Mouse (Mus musculus): Measurements from ENCODE around the gene Wrap53. TPM values are rescaled to one million over a fixed set of nuclear protein-coding genes. Genes with fewer than 3 reads are reported as not detected.

Wrap53 gene
- total and polyA plus RNA-seq, 2 experiments from 2014 or later: 12.8 to 19.4 TPM

DNA sequence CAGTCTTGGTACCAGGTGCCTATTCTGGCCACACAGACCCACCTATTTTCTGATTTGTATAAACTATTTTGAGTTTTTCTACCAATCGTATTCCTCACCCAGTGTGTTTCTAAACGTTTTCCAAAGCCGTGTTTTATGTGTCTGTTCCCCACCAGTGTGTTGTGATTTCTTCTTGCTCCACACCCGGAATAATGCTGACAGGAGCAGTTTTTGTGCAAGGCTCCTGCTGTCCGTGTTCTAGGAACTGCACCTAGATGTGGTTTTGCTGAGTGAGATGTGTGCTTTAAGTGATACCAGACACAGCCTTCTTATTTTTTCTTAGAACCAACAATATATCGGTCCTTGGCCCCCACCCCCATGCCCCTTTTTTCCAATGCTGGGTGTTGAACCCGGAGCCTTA, 4.0 kb upstream of the Wrap53 start:
- Histone ChIP-seq H3K9ac (replicated peaks; ENCODE audit: low read length) (no peak overlapping the region), H3K4me2 (ENCODE audit: low read depth, low read length) (no peak overlapping the region), H3K9me3 (ENCODE audit: low read length) (no peaks in the 10 kb centered on the region), H3K4me1 (ENCODE audit: insufficient read depth, low read length) (no peaks in the 10 kb centered on the region), H3K27me3 (ENCODE audit: insufficient read depth, low read length) (no peaks in the 10 kb centered on the region), H3K4me3 (ENCODE audit: low read length) (no peak overlapping the region), H3K36me3 (ENCODE audit: insufficient read depth, low read length) (peaks cover 15% of the 10 kb centered on the region), H3K27ac (no peak overlapping the region)
- TF ChIP-seq CTCF (IDR thresholded peaks at IDR 0.05; ENCODE audit: low read depth): no peak
- 84% methylated on average over 7 of the region's 7 CpGs for WGBS
- no peak for DNase-seq (ENCODE audit: low spot score)
- no peak for ATAC-seq

DNA sequence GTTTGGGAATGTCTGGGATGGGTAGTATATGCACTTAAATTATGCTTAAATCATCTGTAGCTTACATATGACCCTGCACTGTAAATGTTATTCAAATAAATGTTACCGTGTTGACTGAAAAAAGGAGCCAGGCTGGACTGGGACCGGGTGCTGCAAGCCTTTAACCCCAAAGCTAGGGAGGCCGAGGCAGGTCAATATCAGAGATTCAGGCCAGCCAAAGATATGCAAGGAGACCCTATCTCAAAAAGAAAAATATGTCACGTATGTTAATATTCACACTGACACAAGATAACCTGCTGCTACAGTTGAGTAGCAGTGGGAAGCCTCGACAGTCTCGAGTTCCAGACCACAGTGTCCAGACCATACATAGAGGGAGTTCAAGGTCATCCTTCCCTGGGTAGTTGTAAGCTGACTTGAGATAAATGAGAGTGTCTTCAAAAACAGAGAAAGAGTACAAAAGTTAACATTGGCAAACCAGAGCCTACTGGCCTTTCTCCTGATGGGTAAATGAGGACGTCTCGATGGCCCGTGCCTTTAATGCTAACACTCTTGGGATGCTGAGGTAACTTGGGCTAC, 2.3 kb upstream of the Wrap53 start:
- no peak for TF ChIP-seq CTCF (IDR thresholded peaks at IDR 0.05; ENCODE audit: low read depth)
- Histone ChIP-seq H3K9ac (replicated peaks; ENCODE audit: low read length) (peak overlapping the region; percentile 76; the same call in 1 of the 2 replicates), H3K27me3 (ENCODE audit: insufficient read depth, low read length) (no peaks in the 10 kb centered on the region), H3K36me3 (ENCODE audit: insufficient read depth, low read length) (no peaks in the 10 kb centered on the region), H3K4me3 (ENCODE audit: low read length) (peak overlapping the region; percentile 80), H3K4me1 (ENCODE audit: insufficient read depth, low read length) (peaks cover 6% of the 10 kb centered on the region), H3K27ac (peak overlapping the region; percentile 96; the same call in 1 of the 2 replicates), H3K9me3 (ENCODE audit: low read length) (no peaks in the 10 kb centered on the region), H3K4me2 (ENCODE audit: low read depth, low read length) (peak overlapping the region; percentile 90)
- ATAC-seq (no peak), DNase-seq (ENCODE audit: low spot score) (no peak)
- WGBS: 51% methylated on average over 9 of the region's 9 CpGs

DNA sequence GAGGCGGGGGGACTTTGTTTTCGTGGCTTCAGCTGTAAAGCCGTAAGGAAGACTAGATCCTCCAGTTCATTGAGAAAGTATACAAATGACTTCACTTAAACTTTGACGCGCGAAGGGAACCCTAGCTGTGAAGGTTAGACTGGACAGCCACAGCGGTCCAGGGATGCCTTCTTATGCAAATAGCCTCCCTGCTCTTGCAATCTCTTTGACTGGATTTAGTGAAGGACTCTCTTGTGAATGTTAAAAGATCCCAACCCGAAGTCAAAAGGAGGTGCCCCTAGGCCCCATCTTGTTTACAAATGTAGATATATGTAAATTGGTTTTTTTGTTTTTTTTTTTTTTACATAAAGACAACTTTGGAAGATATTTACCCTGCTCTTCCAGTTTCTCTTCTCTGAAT, 1.8 kb upstream of the Wrap53 start:
- no peaks in the 10 kb centered on the region for H3K9me3 ChIP-seq (ENCODE audit: low read length)
- H3K9ac ChIP-seq (replicated peaks; ENCODE audit: low read length): peak overlapping the region; percentile 76
- 1% methylated on average over 8 of the region's 8 CpGs for WGBS
- no peaks in the 10 kb centered on the region for H3K36me3 ChIP-seq (ENCODE audit: insufficient read depth, low read length)
- no peak for TF ChIP-seq CTCF (IDR thresholded peaks at IDR 0.05; ENCODE audit: low read depth)
- H3K4me2 ChIP-seq (ENCODE audit: low read depth, low read length): peak overlapping the region; percentile 90
- H3K27me3 ChIP-seq (ENCODE audit: insufficient read depth, low read length): no peaks in the 10 kb centered on the region
- peak overlapping the region; percentile 80 for H3K4me3 ChIP-seq (ENCODE audit: low read length)
- H3K27ac ChIP-seq: peak overlapping the region; percentile 96
- ATAC-seq (no peak), DNase-seq (ENCODE audit: low spot score) (peak; percentile 30)
- peaks cover 10% of the 10 kb centered on the region for H3K4me1 ChIP-seq (ENCODE audit: insufficient read depth, low read length)

DNA sequence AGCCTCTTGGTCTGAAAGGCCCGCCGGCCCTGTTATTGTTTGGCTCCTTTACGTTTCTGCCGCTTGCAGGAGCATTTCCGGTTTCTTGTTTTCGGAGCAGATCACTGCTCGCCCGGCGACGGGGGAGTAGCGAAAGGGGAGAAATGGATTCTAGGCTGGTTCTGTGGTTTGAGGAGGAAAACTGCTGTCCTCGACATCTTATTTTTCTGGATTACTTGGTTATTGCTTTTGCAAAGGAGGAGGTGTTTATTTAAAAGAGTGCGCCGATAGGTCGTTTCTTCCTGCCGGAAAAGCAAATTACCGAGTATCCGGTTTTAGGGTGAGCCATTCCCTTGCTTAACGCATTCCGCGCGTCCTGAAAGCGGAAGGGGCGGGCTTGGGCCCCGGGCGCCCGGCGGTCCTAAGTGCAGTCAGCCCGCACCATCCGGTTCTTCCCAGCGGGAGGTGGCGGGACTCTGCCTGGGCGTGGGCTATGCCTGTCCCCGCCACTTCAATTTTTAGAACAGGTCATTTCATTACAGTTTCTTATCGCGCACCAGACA, 1.2 kb upstream of the Wrap53 start:
- peak; percentile 87 for ATAC-seq
- WGBS: 1% methylated on average over 36 of the region's 36 CpGs
- H3K4me3 ChIP-seq (ENCODE audit: low read length): peak overlapping the region; percentile 80
- H3K4me2 ChIP-seq (ENCODE audit: low read depth, low read length): peak overlapping the region; percentile 90
- H3K9me3 ChIP-seq (ENCODE audit: low read length): no peaks in the 10 kb centered on the region
- peaks cover 10% of the 10 kb centered on the region for H3K4me1 ChIP-seq (ENCODE audit: insufficient read depth, low read length)
- TF ChIP-seq CTCF (IDR thresholded peaks at IDR 0.05; ENCODE audit: low read depth): no peak; the same call in 1 of the 2 replicates
- no peaks in the 10 kb centered on the region for H3K36me3 ChIP-seq (ENCODE audit: insufficient read depth, low read length)
- H3K27me3 ChIP-seq (ENCODE audit: insufficient read depth, low read length): no peaks in the 10 kb centered on the region
- peak; percentile 97 for DNase-seq (ENCODE audit: low spot score)
- H3K9ac ChIP-seq (replicated peaks; ENCODE audit: low read length): peak overlapping the region; percentile 76
- H3K27ac ChIP-seq: peak overlapping the region; percentile 96

DNA sequence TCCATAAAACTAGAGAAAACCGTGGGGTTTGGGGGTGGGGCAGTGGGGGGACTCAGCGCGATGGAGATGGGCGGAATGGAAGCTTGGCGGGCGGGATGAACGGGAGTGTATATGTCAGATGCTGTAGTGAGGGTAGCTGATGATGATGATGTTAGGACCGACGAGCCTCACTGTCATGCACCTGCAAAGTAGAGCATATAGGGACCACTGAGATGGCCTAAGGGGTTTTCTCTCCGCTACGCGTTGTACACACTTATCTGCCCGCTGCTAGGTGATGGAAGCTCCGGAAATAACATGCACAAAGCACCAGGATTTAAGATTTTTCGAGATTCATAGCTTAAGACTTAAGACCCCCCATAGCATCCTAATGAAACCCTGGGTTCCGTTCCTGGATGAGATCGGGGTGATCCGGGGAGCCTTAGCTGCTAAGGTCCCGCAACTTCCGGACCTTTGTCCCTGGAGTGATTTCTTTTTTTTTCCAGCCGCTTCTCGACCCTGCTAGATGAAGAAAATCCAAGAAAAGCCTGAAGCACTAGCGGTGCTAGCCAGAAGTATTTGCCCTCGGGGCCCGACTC, 604 bp upstream of the Wrap53 start:
- ATAC-seq (peak; percentile 18; the same call in 1 of the 2 replicates), DNase-seq (ENCODE audit: low spot score) (no peak)
- H3K27me3 ChIP-seq (ENCODE audit: insufficient read depth, low read length): no peaks in the 10 kb centered on the region
- H3K4me2 ChIP-seq (ENCODE audit: low read depth, low read length): peak overlapping the region; percentile 90
- peak overlapping the region; percentile 80 for H3K4me3 ChIP-seq (ENCODE audit: low read length)
- peak overlapping the region; percentile 96 for H3K27ac ChIP-seq
- WGBS: under 1% methylated on average over 25 of the region's 25 CpGs
- TF ChIP-seq CTCF (IDR thresholded peaks at IDR 0.05; ENCODE audit: low read depth): no peak
- H3K36me3 ChIP-seq (ENCODE audit: insufficient read depth, low read length): no peaks in the 10 kb centered on the region
- no peaks in the 10 kb centered on the region for H3K9me3 ChIP-seq (ENCODE audit: low read length)
- peaks cover 10% of the 10 kb centered on the region for H3K4me1 ChIP-seq (ENCODE audit: insufficient read depth, low read length)
- peak overlapping the region; percentile 76 for H3K9ac ChIP-seq (replicated peaks; ENCODE audit: low read length)

DNA sequence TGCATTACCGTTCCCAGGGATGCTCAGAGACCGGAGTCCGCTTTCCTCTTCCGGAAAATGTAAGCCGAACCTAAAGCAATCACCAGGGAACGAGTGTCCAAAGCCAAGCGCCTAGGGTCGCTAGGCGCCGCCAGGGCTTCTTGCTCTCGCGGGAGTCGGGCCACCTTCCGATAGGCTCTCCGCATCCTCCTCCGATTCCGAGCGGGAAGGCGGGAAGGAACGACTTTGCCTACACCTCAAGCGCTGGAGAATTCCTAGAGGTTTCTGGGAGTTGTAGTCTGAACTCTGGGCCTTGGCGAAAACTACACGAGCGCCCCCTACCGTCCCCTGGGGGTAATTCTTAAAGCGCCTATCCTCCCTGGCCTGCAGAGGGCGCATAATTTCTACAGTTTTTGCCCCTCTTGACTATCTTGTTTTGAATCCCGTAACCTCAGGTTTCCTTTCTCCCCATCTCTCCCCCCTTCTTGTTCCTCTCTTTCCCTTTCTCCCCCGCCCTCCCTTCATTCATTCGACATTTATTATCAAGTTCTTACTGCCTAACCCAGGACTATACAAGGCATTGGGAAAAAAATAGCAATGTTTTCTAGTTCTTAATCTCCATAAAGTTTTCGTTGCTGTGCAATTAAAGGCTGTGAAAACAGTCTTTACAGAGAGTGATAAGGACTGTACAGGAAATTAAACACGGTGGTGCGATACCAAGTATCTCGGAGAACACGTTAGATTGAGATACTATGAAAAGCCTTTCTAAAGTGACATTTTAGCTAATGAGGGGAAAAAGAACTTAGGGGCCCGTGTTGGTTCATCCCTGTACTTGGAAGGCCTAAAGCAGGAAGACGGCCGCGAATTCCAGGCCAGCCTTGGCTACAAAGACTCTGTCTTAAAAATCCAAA, 682 bp downstream of the Wrap53 start:
- H3K4me3 ChIP-seq (ENCODE audit: low read length): peak overlapping the region; percentile 80
- H3K27ac ChIP-seq: peak overlapping the region; percentile 96
- peak overlapping the region; percentile 76 for H3K9ac ChIP-seq (replicated peaks; ENCODE audit: low read length)
- H3K27me3 ChIP-seq (ENCODE audit: insufficient read depth, low read length): no peaks in the 10 kb centered on the region
- peaks cover 10% of the 10 kb centered on the region for H3K4me1 ChIP-seq (ENCODE audit: insufficient read depth, low read length)
- peak overlapping the region; percentile 90 for H3K4me2 ChIP-seq (ENCODE audit: low read depth, low read length)
- WGBS: 2% methylated on average over 39 of the region's 39 CpGs
- ATAC-seq (peak; percentile 93), DNase-seq (ENCODE audit: low spot score) (peak; percentile 98)
- no peaks in the 10 kb centered on the region for H3K9me3 ChIP-seq (ENCODE audit: low read length)
- peak; percentile 100 for TF ChIP-seq CTCF (IDR thresholded peaks at IDR 0.05; ENCODE audit: low read depth)
- H3K36me3 ChIP-seq (ENCODE audit: insufficient read depth, low read length): no peaks in the 10 kb centered on the region
